In genomic region chr14:57571155-57572133, GRCm38 (mm10) we compare ENCODE assay signal across 7 mouse cellular contexts. TPM values are rescaled to one million over a fixed set of nuclear protein-coding genes. Genes with fewer than 3 reads are reported as not detected.
A peak's percentile ranks its signal among the peaks of the same experiment; 100 is the strongest.
DNase-seq lines count a peak whose midpoint lies in the region; ATAC-seq lines count a peak whose summit lies in the region.

Gene Eef1akmt1, minus strand, starts transcription at chr14:57571612.

- peak within 1 kb of the TSS; percentile 46 for H3K4me3 ChIP-seq in embryonic facial prominence, embryonic 11.5 days (ENCODE audit: low read depth, low read length)
- H3K4me3 ChIP-seq in limb, embryonic 10.5 days = peak within 1 kb of the TSS; percentile 59
- peak within 1 kb of the TSS; percentile 50 for H3K4me3 ChIP-seq in midbrain, embryonic 13.5 days (replicated peaks)

- peak within 1 kb of the TSS; percentile 54 for H3K4me2 ChIP-seq in embryonic facial prominence, embryonic 11.5 days (ENCODE audit: low read depth, low read length)
- H3K4me2 ChIP-seq in midbrain, embryonic 13.5 days (replicated peaks) = peak within 1 kb of the TSS; percentile 63

- H3K9ac ChIP-seq in embryonic facial prominence, embryonic 11.5 days (replicated peaks; ENCODE audit: low read length) = peak within 1 kb of the TSS; percentile 57
- H3K9ac ChIP-seq in midbrain, embryonic 13.5 days (replicated peaks) = peak within 1 kb of the TSS; percentile 73

- H3K36me3 ChIP-seq in embryonic facial prominence, embryonic 11.5 days (replicated peaks; ENCODE audit: control insufficient read depth, insufficient read depth, low read depth, low read length) = no peaks in the 10 kb centered on the region; the same call in 1 of the 2 replicates
- peaks cover 16% of the 10 kb centered on the region for H3K36me3 ChIP-seq in limb, embryonic 10.5 days
- H3K36me3 ChIP-seq in midbrain, embryonic 13.5 days = 0 out of 2 replicates have a peak, but pooled peaks cover under 1% of the 10 kb centered on the region

- WGBS in embryonic facial prominence, embryonic 11.5 days = 12% methylated on average over 35 of the region's 35 CpGs
- 11% methylated on average over 35 of the region's 35 CpGs for WGBS in limb, embryonic 10.5 days
- WGBS in midbrain, embryonic 13.5 days = 10% methylated on average over 35 of the region's 35 CpGs

- H3K27ac ChIP-seq in embryonic facial prominence, embryonic 11.5 days (replicated peaks; ENCODE audit: low read depth, low read length) = no peak within 1 kb of the TSS; the same call in 1 of the 2 replicates
- H3K27ac ChIP-seq in limb, embryonic 10.5 days = peak within 1 kb of the TSS; percentile 87
- peak within 1 kb of the TSS; percentile 69; the same call in 1 of the 2 replicates for H3K27ac ChIP-seq in midbrain, embryonic 13.5 days

- H3K4me1 ChIP-seq in embryonic facial prominence, embryonic 11.5 days (ENCODE audit: control insufficient read depth, insufficient read depth, low read length) = no peaks in the 10 kb centered on the region
- peaks cover 9% of the 10 kb centered on the region for H3K4me1 ChIP-seq in limb, embryonic 10.5 days
- H3K4me1 ChIP-seq in midbrain, embryonic 13.5 days (replicated peaks) = peaks cover 6% of the 10 kb centered on the region

- DNase-seq in adrenal gland, postnatal 14 days = peak; percentile 99
- peak; percentile 97 for DNase-seq in embryonic facial prominence, embryonic 11.5 days (ENCODE audit: low spot score)
- peak; percentile 93 for DNase-seq in kidney, adult 11 months
- DNase-seq in limb, embryonic 10.5 days (ENCODE audit: low spot score) = peak; percentile 97
- DNase-seq in spleen, adult 12 weeks (ENCODE audit: low spot score) = peak; percentile 88

- no peaks in the 10 kb centered on the region for H3K9me3 ChIP-seq in embryonic facial prominence, embryonic 11.5 days (replicated peaks; ENCODE audit: control insufficient read depth, low read length)
- no peaks in the 10 kb centered on the region for H3K9me3 ChIP-seq in limb, embryonic 10.5 days (replicated peaks)
- H3K9me3 ChIP-seq in midbrain, embryonic 13.5 days = no peaks in the 10 kb centered on the region

- no peaks in the 10 kb centered on the region for H3K27me3 ChIP-seq in embryonic facial prominence, embryonic 11.5 days (ENCODE audit: control insufficient read depth, insufficient read depth, low read length)
- H3K27me3 ChIP-seq in limb, embryonic 10.5 days (ENCODE audit: low read depth, poor library complexity, severe bottlenecking) = no peaks in the 10 kb centered on the region
- H3K27me3 ChIP-seq in midbrain, embryonic 13.5 days = no peaks in the 10 kb centered on the region

- peak; percentile 94 for ATAC-seq in embryonic facial prominence, embryonic 11.5 days (replicated peaks; ENCODE audit: insufficient number of reproducible peaks, low FRiP score, low TSS enrichment, low read depth)
- peak; percentile 97 for ATAC-seq in granulocyte monocyte progenitor cell, adult 5-6 weeks (replicated peaks; ENCODE audit: poor library complexity, severe bottlenecking)
- ATAC-seq in midbrain, embryonic 13.5 days = peak; percentile 100

RNA-seq across cellular contexts. Expression of gene Eef1akmt1, which starts in this region (rescaled TPM):
- 26.2 and 34.2 TPM in 2 replicates for total RNA-seq in adrenal gland, postnatal 14 days (2021)
- polyA plus RNA-seq in embryonic facial prominence, embryonic 11.5 days (2014; fragmentation: Nextera tagmentation; extraction: Ambion mirVana) = 102 and 104 TPM in 2 replicates
- 24.9 and 30.6 TPM in 2 replicates for total RNA-seq in granulocyte monocyte progenitor cell, adult 5-6 weeks (2014; fragmentation: Nextera tagmentation)
- 17.0 and 30.5 TPM in 2 replicates for total RNA-seq in granulocyte monocyte progenitor cell, adult 5-6 weeks (2017)
- 115 and 132 TPM in 2 replicates for polyA plus RNA-seq in limb, embryonic 10.5 days (2016; fragmentation: Nextera tagmentation; extraction: Ambion mirVana)
- 88.9 and 89.0 TPM in 2 replicates for polyA plus RNA-seq in midbrain, embryonic 13.5 days (2015; fragmentation: Nextera tagmentation; extraction: Ambion mirVana)
